Mouse (Mus musculus) spleen, embryonic (tissue): ENCODE measurements around the gene Sox2.

ENCODE experiments used
- CTCF ChIA-PET: fragments of 350-600 bp; sonication (Branson Sonifier 250); formaldehyde crosslinking; loops from one replicate; lab custom pipeline; 2022; lab: Charles Lee

Sox2 gene

GRCm38 (mm10) chr3:34649726-34650620 is at the start of gene Sox2:
TSS of gene Sox2 (plus strand) at chr3:34650405.
- CTCF ChIA-PET = no interaction called here

- CTCF ChIA-PET = no interaction called here
These were observed 49.1 kb upstream of the Sox2 start for GRCm38 (mm10) chr3:34601116-34601515.

- CTCF ChIA-PET = no interaction called here
These were observed 36.1 kb upstream of the Sox2 start for GRCm38 (mm10) chr3:34614107-34614506.

GRCm38 (mm10) chr3:34615526-34615925 is 34.7 kb upstream of the Sox2 start:
- CTCF ChIA-PET = no interaction called here

- CTCF ChIA-PET = no interaction called here
These were observed 31.3 kb upstream of the Sox2 start for GRCm38 (mm10) chr3:34618934-34619333.

GRCm38 (mm10) chr3:34620121-34620520 is 30.1 kb upstream of the Sox2 start:
- CTCF ChIA-PET = no interaction called here

GRCm38 (mm10) chr3:34624721-34625270 is 25.4 kb upstream of the Sox2 start:
- CTCF ChIA-PET = no interaction called here

- CTCF ChIA-PET = no interaction called here
These were observed 23.7 kb upstream of the Sox2 start for GRCm38 (mm10) chr3:34626521-34626920.

GRCm38 (mm10) chr3:34630031-34630430 is 20.2 kb upstream of the Sox2 start:
- CTCF ChIA-PET = no interaction called here

GRCm38 (mm10) chr3:34630736-34631135 is 19.5 kb upstream of the Sox2 start:
- CTCF ChIA-PET = no interaction called here

- CTCF ChIA-PET = no interaction called here
These were observed 13.2 kb upstream of the Sox2 start for GRCm38 (mm10) chr3:34636958-34637357.

- CTCF ChIA-PET = no interaction called here
These were observed 12.7 kb upstream of the Sox2 start for GRCm38 (mm10) chr3:34637481-34637880.

- CTCF ChIA-PET = no interaction called here
These were observed 12.3 kb upstream of the Sox2 start for GRCm38 (mm10) chr3:34637926-34638325.

GRCm38 (mm10) chr3:34638344-34638743 is 11.9 kb upstream of the Sox2 start:
- CTCF ChIA-PET = no interaction called here

GRCm38 (mm10) chr3:34639031-34639872 is 11.0 kb upstream of the Sox2 start:
- CTCF ChIA-PET = no interaction called here

GRCm38 (mm10) chr3:34639873-34640270 is 10.3 kb upstream of the Sox2 start:
- CTCF ChIA-PET = interaction anchor here (0.7 kb wide), 1 partner anchor 618 kb away, joined by 3 read pairs; no protein-coding TSS in a partner anchor

GRCm38 (mm10) chr3:34640276-34640675 is 9.9 kb upstream of the Sox2 start:
- CTCF ChIA-PET = interaction anchor here (0.7 kb wide), 1 partner anchor 618 kb away, joined by 3 read pairs; no protein-coding TSS in a partner anchor

- CTCF ChIA-PET = interaction anchor here (0.7 kb wide), 1 partner anchor 619 kb away, joined by 3 read pairs; no protein-coding TSS in a partner anchor
These were observed 9.3 kb upstream of the Sox2 start for GRCm38 (mm10) chr3:34640690-34641600.

- CTCF ChIA-PET = no interaction called here
These were observed 8.3 kb upstream of the Sox2 start for GRCm38 (mm10) chr3:34641756-34642497.

GRCm38 (mm10) chr3:34642498-34642941 is 7.7 kb upstream of the Sox2 start:
- CTCF ChIA-PET = no interaction called here
